ENCODE assay signal across 27 mouse cellular contexts in the genomic region with DNA sequence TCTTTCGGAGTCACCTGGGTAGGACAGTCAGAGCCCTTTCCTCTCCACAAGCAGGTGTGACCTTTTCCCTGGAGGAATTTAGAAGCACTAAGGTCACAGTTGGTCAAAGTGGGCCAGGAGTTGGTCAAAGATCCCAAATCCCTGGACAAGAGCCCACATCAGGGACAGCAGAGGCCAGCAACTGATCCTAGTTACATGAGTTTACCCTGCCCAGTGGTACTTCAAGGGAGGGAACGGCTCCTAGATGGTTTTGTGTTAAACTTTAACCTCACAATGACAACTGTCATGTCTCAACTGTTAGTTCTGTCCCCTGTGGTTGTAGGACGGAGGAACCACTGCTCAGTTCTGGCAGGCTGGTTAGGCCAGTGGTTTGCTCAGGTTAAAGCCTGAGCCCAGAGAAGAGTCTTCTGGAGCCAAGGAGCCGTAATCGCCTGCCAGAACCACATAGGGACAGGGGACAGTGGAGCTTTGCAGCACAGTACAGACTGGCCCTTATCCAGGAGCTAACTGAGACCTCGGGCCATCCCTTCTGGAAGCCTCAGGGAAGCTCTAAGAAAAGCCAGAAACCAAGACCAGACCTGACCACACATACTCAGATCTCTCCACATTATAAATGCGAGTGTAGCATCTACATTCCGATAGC. TPM values are rescaled to one million over a fixed set of nuclear protein-coding genes. Genes with fewer than 3 reads are reported as not detected.
DNase-seq lines count a peak whose midpoint lies in the region; ATAC-seq and TF ChIP-seq lines count a peak whose summit lies in the region.
"Had no signal": no experiment of that assay in that cellular context is flagged by ENCODE, and none has a peak within 500 bp of the region (broad histone marks: within the 10 kb centered on the region; RNA-seq: fewer than 3 reads in every experiment).

No protein-coding gene starts in this region.

- no peak for TF ChIP-seq POLR2A in kidney, adult 2 months (IDR thresholded peaks at IDR 0.05; ENCODE audit: low read depth, low read length)
- no peak for TF ChIP-seq POLR2A in liver, adult 2 months (IDR thresholded peaks at IDR 0.05; ENCODE audit: extremely low read depth, insufficient read depth, low read length)

- H3K4me2 ChIP-seq in kidney, embryonic 15.5 days, result no peak overlapping the region
- no peak overlapping the region for H3K4me2 ChIP-seq in liver, embryonic 12.5 days
- peak overlapping the region; percentile 9; the same call in 1 of the 2 replicates for H3K4me2 ChIP-seq in liver, postnatal 0 days (ENCODE audit: low read depth, low read length)
- no peak overlapping the region for H3K4me2 ChIP-seq in midbrain, embryonic 15.5 days
- H3K4me2 ChIP-seq: embryonic facial prominence, embryonic 13.5 days; forebrain, embryonic 12.5 days; heart, embryonic 12.5 days; intestine, embryonic 15.5 days; neural tube, embryonic 12.5 days had no signal

- no peaks in the 10 kb centered on the region for H3K36me3 ChIP-seq in kidney, adult 2 months (ENCODE audit: control insufficient read depth, insufficient read depth, low read length)
- H3K36me3 ChIP-seq in kidney, embryonic 15.5 days, result no peaks in the 10 kb centered on the region
- H3K36me3 ChIP-seq in liver, adult 2 months (ENCODE audit: control insufficient read depth, insufficient read depth, low read length), result no peaks in the 10 kb centered on the region; the same call in 1 of the 2 replicates
- H3K36me3 ChIP-seq in liver, embryonic 12.5 days, result no peaks in the 10 kb centered on the region
- no peaks in the 10 kb centered on the region for H3K36me3 ChIP-seq in liver, postnatal 0 days (replicated peaks; ENCODE audit: insufficient read depth, low read length)
- no peaks in the 10 kb centered on the region for H3K36me3 ChIP-seq in midbrain, embryonic 15.5 days (replicated peaks)
- H3K36me3 ChIP-seq: embryonic facial prominence, embryonic 13.5 days; forebrain, embryonic 12.5 days; heart, embryonic 12.5 days; hindbrain, embryonic 10.5 days; intestine, embryonic 15.5 days; neural tube, embryonic 12.5 days had no signal

- no peak; the same call in 1 of the 2 replicates for TF ChIP-seq CTCF in kidney, adult 2 months (conservative IDR thresholded peaks at IDR 0.05; ENCODE audit: insufficient read depth, insufficient read length, low read depth, low read length)
- TF ChIP-seq CTCF in liver, adult 2 months (IDR thresholded peaks at IDR 0.05; ENCODE audit: low read depth, low read length), result peak; percentile 13; the same call in 1 of the 2 replicates
- TF ChIP-seq CTCF in liver, postnatal 0 days (IDR thresholded peaks at IDR 0.05; ENCODE audit: low read depth), result no peak

- H3K27me3 ChIP-seq in kidney, adult 2 months (replicated peaks; ENCODE audit: control insufficient read depth, insufficient read depth, low read length), result no peaks in the 10 kb centered on the region
- no peaks in the 10 kb centered on the region for H3K27me3 ChIP-seq in kidney, embryonic 15.5 days
- H3K27me3 ChIP-seq in liver, adult 2 months (ENCODE audit: control insufficient read depth, insufficient read depth, low read length), result no peaks in the 10 kb centered on the region
- no peaks in the 10 kb centered on the region; the same call in 1 of the 2 replicates for H3K27me3 ChIP-seq in liver, embryonic 12.5 days (replicated peaks)
- H3K27me3 ChIP-seq in liver, postnatal 0 days (ENCODE audit: insufficient read depth, low read length), result no peaks in the 10 kb centered on the region
- no peaks in the 10 kb centered on the region for H3K27me3 ChIP-seq in midbrain, embryonic 15.5 days (replicated peaks)
- H3K27me3 ChIP-seq: embryonic facial prominence, embryonic 13.5 days; forebrain, embryonic 12.5 days; heart, embryonic 12.5 days; intestine, embryonic 15.5 days; neural tube, embryonic 12.5 days had no signal

- no peak for ATAC-seq in kidney, embryonic 15.5 days (replicated peaks; ENCODE audit: low FRiP score)
- ATAC-seq in liver, embryonic 12.5 days, result no peak
- peak; percentile 47 for ATAC-seq in liver, postnatal 0 days
- no peak for ATAC-seq in midbrain, embryonic 15.5 days (replicated peaks)
- ATAC-seq: CD4-positive, CD25-positive, alpha-beta regulatory T cell, adult 4 months; hindbrain, embryonic 16.5 days; intestine, embryonic 15.5 days had no signal

- no peak overlapping the region for H3K4me3 ChIP-seq in kidney, adult 2 months (ENCODE audit: insufficient read depth, low read depth, low read length)
- H3K4me3 ChIP-seq in kidney, embryonic 15.5 days (replicated peaks), result no peak overlapping the region
- no peak overlapping the region for H3K4me3 ChIP-seq in liver, adult 2 months (ENCODE audit: insufficient read depth, low read depth, low read length)
- H3K4me3 ChIP-seq in liver, embryonic 12.5 days, result no peak overlapping the region
- no peak overlapping the region for H3K4me3 ChIP-seq in liver, postnatal 0 days (ENCODE audit: low read depth, low read length)
- no peak overlapping the region for H3K4me3 ChIP-seq in midbrain, embryonic 15.5 days
- H3K4me3 ChIP-seq: embryonic facial prominence, embryonic 13.5 days; erythroblast, embryonic 14.5 days; forebrain, embryonic 12.5 days; heart, embryonic 12.5 days; hindbrain, embryonic 10.5 days; intestine, embryonic 15.5 days; neural tube, embryonic 12.5 days had no signal

- no peaks in the 10 kb centered on the region for H3K9me3 ChIP-seq in kidney, embryonic 15.5 days (replicated peaks)
- H3K9me3 ChIP-seq in liver, embryonic 12.5 days (replicated peaks), result no peaks in the 10 kb centered on the region
- no peaks in the 10 kb centered on the region for H3K9me3 ChIP-seq in liver, postnatal 0 days (ENCODE audit: low read length)
- H3K9me3 ChIP-seq in midbrain, embryonic 15.5 days, result no peaks in the 10 kb centered on the region
- H3K9me3 ChIP-seq: embryonic facial prominence, embryonic 13.5 days; forebrain, embryonic 12.5 days; heart, embryonic 12.5 days; hindbrain, embryonic 10.5 days; intestine, embryonic 15.5 days; neural tube, embryonic 12.5 days had no signal

- 62% methylated on average over 8 of the region's 8 CpGs for WGBS in kidney, adult 2 months
- 89% methylated on average over 8 of the region's 8 CpGs for WGBS in kidney, embryonic 15.5 days
- WGBS in liver, adult 2 months, result 27% methylated on average over 8 of the region's 8 CpGs
- 78% methylated on average over 8 of the region's 8 CpGs for WGBS in liver, embryonic 12.5 days (ENCODE audit: insufficient replicate concordance)
- WGBS in liver, postnatal 0 days (ENCODE audit: insufficient replicate concordance), result 70% methylated on average over 8 of the region's 8 CpGs
- WGBS in midbrain, embryonic 15.5 days, result 92% methylated on average over 8 of the region's 8 CpGs

- peaks cover 41% of the 10 kb centered on the region for H3K4me1 ChIP-seq in kidney, adult 2 months (ENCODE audit: control insufficient read depth, insufficient read depth, low read length)
- peaks cover 21% of the 10 kb centered on the region for H3K4me1 ChIP-seq in kidney, embryonic 15.5 days
- H3K4me1 ChIP-seq in liver, adult 2 months (ENCODE audit: control insufficient read depth, insufficient read depth, low read length), result peaks cover 71% of the 10 kb centered on the region
- H3K4me1 ChIP-seq in liver, embryonic 12.5 days, result peaks cover 4% of the 10 kb centered on the region; the same call in 1 of the 2 replicates
- H3K4me1 ChIP-seq in liver, postnatal 0 days (ENCODE audit: insufficient read depth), result peaks cover 46% of the 10 kb centered on the region
- H3K4me1 ChIP-seq in midbrain, embryonic 15.5 days, result no peaks in the 10 kb centered on the region
- H3K4me1 ChIP-seq: forebrain, embryonic 12.5 days; neural tube, embryonic 12.5 days had no signal

- H3K9ac ChIP-seq in kidney, embryonic 15.5 days, result no peak overlapping the region
- 0 out of 2 replicates have a peak overlapping the region, but pooled peaks have one; percentile 22 for H3K9ac ChIP-seq in liver, adult 2 months (ENCODE audit: low read depth, low read length)
- H3K9ac ChIP-seq in liver, embryonic 12.5 days, result no peak overlapping the region
- H3K9ac ChIP-seq in liver, postnatal 0 days (replicated peaks), result no peak overlapping the region
- no peak overlapping the region for H3K9ac ChIP-seq in midbrain, embryonic 15.5 days
- H3K9ac ChIP-seq: embryonic facial prominence, embryonic 13.5 days; forebrain, embryonic 12.5 days; heart, embryonic 12.5 days; intestine, embryonic 15.5 days; neural tube, embryonic 12.5 days had no signal

- DNase-seq in cerebellum, postnatal 14 days, result peak; percentile 52 to 79
- DNase-seq in cerebellum, adult 9-11 months, result no peak
- DNase-seq in kidney, adult 2 months, result peak; percentile 82
- DNase-seq in liver, adult 2 months (ENCODE audit: extremely low read depth, low read depth, low spot score), result peak; percentile 100
- DNase-seq in liver, postnatal 0 days, result peak; percentile 38
- DNase-seq: adrenal gland, postnatal 14 days; cerebellum, postnatal 36 days; embryo, embryonic 11 days; heart, postnatal 10 days; layer of hippocampus, adult 9-11 months; lung, adult 2 months; lung, postnatal 36 days; midbrain, embryonic 14.5 days; right cerebral cortex, postnatal 25 days had no signal

- peaks cover 41% of the 10 kb centered on the region for H3K79me2 ChIP-seq in liver, adult 2 months (ENCODE audit: control insufficient read depth, insufficient read depth, low read length)

- no peak overlapping the region for H3K27ac ChIP-seq in kidney, adult 2 months (ENCODE audit: insufficient read depth, low read depth, low read length)
- H3K27ac ChIP-seq in kidney, embryonic 15.5 days, result no peak overlapping the region
- peak overlapping the region; percentile 83 for H3K27ac ChIP-seq in liver, adult 2 months (replicated peaks; ENCODE audit: insufficient read depth, low read depth, low read length)
- no peak overlapping the region for H3K27ac ChIP-seq in liver, embryonic 12.5 days
- H3K27ac ChIP-seq in liver, postnatal 0 days (ENCODE audit: low read depth), result peak overlapping the region; percentile 75
- no peak overlapping the region for H3K27ac ChIP-seq in midbrain, embryonic 15.5 days
- H3K27ac ChIP-seq: embryonic facial prominence, embryonic 13.5 days; forebrain, embryonic 12.5 days; hindbrain, embryonic 10.5 days; intestine, embryonic 15.5 days; neural tube, embryonic 12.5 days had no signal

- peak; percentile 60; the same call in 1 of the 2 replicates for TF ChIP-seq EP300 in liver, postnatal 0 days (IDR thresholded peaks at IDR 0.05; ENCODE audit: low read depth)

RNA-seq across cellular contexts. Expression of gene Epas1, which starts 12.4 kb away (rescaled TPM):
- polyA plus RNA-seq in kidney, adult 2 months (2012; rRNA removed), result 75.9 and 108 TPM in 2 replicates
- 8.4 and 9.5 TPM in 2 replicates for polyA plus RNA-seq in kidney, embryonic 15.5 days (2015; fragmentation: Nextera tagmentation; extraction: Ambion mirVana)
- 41.3 and 59.0 TPM in 2 replicates for total RNA-seq in liver, adult 2 months (2014; rRNA removed)
- polyA plus RNA-seq in liver, adult 2 months (2012; rRNA removed), result 34.8 and 39.4 TPM in 2 replicates
- 1.3 and 1.9 TPM in 2 replicates for polyA plus RNA-seq in liver, embryonic 12.5 days (2016; fragmentation: Nextera tagmentation; extraction: Ambion mirVana)
- polyA plus RNA-seq in liver, postnatal 0 days (2015; fragmentation: Nextera tagmentation; extraction: Ambion mirVana), result 7.5 and 8.2 TPM in 2 replicates
- polyA plus RNA-seq in midbrain, embryonic 15.5 days (2015; fragmentation: Nextera tagmentation; extraction: Ambion mirVana), result 5.1 and 5.2 TPM in 2 replicates
- total RNA-seq: megakaryocyte-erythroid progenitor cell, adult 5-6 weeks had no signal

Comparison
In these comparisons a context has a peak if more than half of its experiments do, and no peak if none do; other contexts are left out.
1. H3K27ac ChIP-seq: peak in liver, adult 2 months (single experiment) and liver, postnatal 0 days (single experiment); none in kidney, adult 2 months (single experiment), kidney, embryonic 15.5 days (single experiment), liver, embryonic 12.5 days (single experiment) and midbrain, embryonic 15.5 days (single experiment).